Mouse (Mus musculus) limb, embryonic 10.5 days (tissue): Measurements from ENCODE around the gene Gm20738. TPM values are rescaled to one million over a fixed set of nuclear protein-coding genes. Genes with fewer than 3 reads are reported as not detected.
"Not testable (repeated sequence)": the region's sequence is repeated elsewhere in the genome, so short reads cannot be mapped to it uniquely, and the experiment has no call there.

Experiments used
- DNase-seq: peaks from one replicate; pipeline ENCODE4 v3.0.0-alpha.2; 2017; ENCODE audit warnings: low spot score
- H3K27ac ChIP-seq: fragments of 300-500 bp; sonication (generic); 2 replicates; pipeline ENCODE4 v1.5.1; 2016; ENCODE audit warnings: mild to moderate bottlenecking
- H3K27me3 ChIP-seq: fragments of 300-500 bp; sonication (generic); 2 replicates; pipeline ENCODE4 v1.6.1; 2016; ENCODE audit warnings: low read depth, mild to moderate bottlenecking; ENCODE audit not compliant: poor library complexity, severe bottlenecking
- H3K36me3 ChIP-seq: fragments of 300-500 bp; sonication (generic); 2 replicates; pipeline ENCODE4 v1.6.1; 2016; ENCODE audit warnings: mild to moderate bottlenecking, moderate library complexity
- H3K4me1 ChIP-seq: fragments of 300-500 bp; sonication (generic); 2 replicates; pipeline ENCODE4 v1.6.1; 2016
- H3K4me3 ChIP-seq: fragments of 300-500 bp; sonication (generic); 2 replicates; pipeline ENCODE4 v1.5.1; 2016; ENCODE audit warnings: mild to moderate bottlenecking, moderate library complexity
- H3K9me3 ChIP-seq: fragments of 300-500 bp; sonication (generic); replicated peaks from 2 replicates; pipeline ENCODE4 v1.6.1; 2016; ENCODE audit warnings: mild to moderate bottlenecking
- WGBS: fragments of 180-500 bp; shearing (Covaris S2); methylation state at CpG from one replicate; pipeline ENCODE4 v1.1.7; 2016; 5-methylcytosine and 5-hydroxymethylcytosine counted together
- polyA plus RNA-seq: library from polyadenylated mRNA; unstranded; fragments of >200 nt; fragmentation: Nextera tagmentation; extraction: Ambion mirVana; gene quantifications from 2 replicates; pipeline ENCODE4 v1.2.1, GENCODE M21; 2016

Gm20738 gene
- not detected in 2 replicates for polyA plus RNA-seq

DNA sequence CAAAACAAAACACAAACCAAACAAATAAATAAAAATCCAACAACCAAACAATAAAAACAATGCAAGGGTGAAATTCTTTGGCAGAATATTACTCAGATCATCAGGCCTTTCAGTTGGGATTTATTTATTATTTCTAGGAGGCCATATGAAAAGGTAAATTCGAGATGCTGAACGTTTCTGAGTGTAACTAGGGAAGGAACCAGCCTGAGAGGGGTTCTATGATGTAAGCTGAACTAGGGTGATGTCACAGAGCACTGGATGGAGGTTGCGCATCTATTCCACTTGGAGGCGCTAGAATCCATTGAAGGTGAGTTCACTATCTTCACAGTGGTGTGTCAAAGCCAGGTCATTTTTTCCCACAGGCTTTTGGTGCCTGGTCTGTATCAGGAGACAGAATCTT lies at the start of gene Gm20738:
TSS of gene Gm20738 (plus strand) at position 301 of the 400 bp plus-strand sequence.
- H3K4me3 ChIP-seq, H3K36me3 ChIP-seq, H3K27me3 ChIP-seq, H3K4me1 ChIP-seq, H3K27ac ChIP-seq, DNase-seq, H3K9me3 ChIP-seq: not testable (repeated sequence)
- 47% methylated on average over 4 of the region's 4 CpGs for WGBS
